Mouse (Mus musculus) kidney, adult 8-10 months (tissue): ENCODE results near the gene Elobl.
A peak's percentile ranks its signal among the peaks of the same experiment; 100 is the strongest.

ENCODE experiments used
- DNase-seq, 2 experiments: peaks; one replicate each; pipeline ENCODE4 v3.0.0; 2022

Gene Elobl

DNA sequence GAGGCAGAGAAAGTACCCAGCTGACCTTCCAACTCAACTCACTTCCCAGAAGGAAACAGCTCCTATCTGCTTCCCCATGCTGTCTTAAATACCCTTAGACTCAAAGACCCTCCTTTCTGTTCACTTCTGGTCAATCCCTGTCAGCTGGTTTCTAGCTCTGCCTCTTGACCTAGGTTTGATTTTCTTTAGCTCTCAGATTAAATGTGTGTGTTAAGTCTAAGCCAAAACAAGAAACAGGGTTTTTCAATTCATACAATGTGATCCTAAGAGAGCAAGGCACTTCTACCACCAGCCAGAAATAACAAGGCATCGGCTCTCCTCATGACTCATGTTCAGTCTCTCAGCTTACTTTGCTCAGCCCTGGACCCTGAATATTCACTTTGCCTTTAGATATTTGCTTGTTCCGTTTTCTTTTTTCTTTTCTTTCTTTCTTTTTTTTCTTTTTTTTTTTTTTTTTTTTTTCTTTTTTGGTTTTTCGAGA lies at the start of gene Elobl:
Elobl (minus strand) TSS at position 51 of the 481 bp plus-strand sequence.
- no peak for DNase-seq

DNA sequence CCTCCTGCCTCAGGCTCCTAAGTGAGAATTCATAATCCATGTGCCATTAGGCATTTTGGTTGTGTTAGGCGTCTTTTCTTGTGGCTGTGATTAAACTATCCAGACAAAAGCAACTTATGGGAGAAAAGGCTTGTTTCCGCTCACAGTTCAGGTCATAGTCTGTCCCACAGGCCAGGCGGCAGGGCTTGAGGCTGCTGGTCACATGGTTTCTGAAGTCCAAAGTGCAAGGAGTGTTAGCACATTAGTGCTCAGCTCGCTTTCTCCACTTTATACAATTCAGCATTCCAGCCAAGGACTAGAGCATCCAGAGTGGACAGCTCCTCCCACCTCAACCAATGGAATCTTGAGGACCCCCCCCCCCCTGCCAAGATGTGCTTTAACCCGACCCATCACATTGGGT lies 45.5 kb upstream of the Elobl start:
- DNase-seq: peak; percentile 84 to 88

DNA sequence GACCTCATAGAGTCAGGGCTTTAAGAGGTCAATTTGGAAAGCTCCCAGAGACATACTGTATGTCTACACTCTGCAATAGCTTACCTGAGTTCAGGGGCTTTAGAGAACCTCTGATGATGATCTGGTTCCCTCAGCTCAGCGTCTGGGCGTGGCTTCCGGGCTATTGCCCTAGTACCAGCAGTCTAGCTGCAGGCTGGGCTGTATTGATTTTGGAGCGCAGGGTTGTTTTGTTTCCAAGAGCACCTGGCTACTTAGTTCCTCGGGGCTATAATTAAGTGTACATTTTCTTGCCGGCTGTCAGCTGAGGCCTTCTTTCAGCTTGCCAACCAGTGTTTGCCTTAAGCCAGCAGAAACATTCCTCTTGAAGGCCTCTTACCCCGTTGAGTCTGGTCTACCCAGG lies 42.8 kb upstream of the Elobl start:
- DNase-seq: no peak

DNA sequence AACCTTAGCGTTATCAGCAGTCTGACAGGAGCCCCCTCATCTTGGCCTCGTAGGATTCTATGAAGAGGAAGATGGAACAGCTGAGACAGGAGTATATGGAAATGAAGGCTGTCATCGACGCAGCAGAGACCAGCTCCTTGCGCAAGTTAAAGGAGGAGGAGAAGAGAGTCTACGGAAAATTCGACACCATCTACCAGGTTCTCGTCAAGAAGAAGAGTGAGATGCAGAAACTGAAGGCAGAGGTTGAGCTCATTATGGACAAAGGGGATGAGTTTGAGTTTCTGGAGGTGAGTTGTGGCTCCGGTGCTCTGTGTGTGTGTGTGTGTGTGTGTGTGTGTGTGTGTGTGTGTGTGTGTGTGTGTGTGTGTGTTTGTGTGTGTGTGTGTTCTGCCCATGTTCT lies 42.3 kb upstream of the Elobl start:
- DNase-seq: no peak

DNA sequence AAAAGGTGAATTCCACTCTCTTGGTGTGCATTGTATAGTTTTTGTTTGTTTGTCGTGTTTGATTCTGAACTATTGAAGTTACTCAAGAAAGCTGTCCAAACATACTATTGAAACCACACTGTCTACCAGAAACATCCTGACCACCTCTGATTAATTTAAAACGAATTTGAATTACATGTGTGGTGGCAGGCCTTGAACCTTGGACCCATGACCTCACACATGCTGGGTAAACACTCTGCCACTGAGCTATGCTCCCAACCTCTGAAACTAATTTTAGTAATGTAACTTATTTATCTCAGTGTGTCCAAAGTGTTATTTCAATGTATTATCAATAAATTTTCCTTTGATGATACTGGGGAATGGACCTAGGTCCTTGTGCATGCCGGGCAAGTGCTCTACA lies 40.9 kb upstream of the Elobl start:
- DNase-seq: peak; percentile 46 to 47

DNA sequence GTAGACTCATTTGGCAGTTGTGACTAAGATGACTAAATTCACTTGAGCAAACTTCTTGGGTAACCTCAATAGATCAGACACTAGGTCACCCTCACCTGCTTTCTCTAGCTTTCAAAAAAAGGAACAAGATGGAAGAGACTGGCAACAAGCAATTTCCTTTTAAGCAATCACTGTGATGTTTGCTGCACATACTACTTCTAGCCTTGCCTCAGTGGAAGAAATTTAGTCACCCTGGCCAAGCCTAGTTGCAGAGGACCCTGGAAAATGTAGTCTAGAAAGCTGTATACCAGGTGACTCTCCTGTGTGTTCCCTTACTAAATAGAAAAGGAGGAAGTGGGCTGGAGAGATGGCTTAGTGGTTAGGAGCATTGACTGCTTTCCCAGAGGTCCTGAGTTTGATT lies 39.7 kb upstream of the Elobl start:
- no peak for DNase-seq

DNA sequence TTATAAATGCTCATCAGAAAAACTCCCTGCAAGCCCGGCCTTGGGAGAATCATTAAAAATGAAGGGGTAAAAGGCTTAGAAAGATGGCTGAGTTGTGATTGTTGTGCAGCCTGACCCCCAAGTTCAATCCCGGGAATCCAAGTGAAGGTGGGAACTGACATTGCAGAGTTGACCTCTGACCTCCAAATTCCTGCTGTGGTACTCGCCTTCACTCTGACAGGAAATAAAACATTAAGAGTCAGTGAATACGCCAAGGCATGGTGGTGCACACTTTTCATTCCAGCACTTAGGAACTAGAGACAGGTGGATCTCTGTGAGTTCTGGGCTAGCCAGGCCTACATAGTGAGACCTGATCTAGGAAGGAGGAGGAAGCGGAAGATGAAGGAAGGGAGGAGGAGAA lies 38.7 kb upstream of the Elobl start:
- no peak for DNase-seq

DNA sequence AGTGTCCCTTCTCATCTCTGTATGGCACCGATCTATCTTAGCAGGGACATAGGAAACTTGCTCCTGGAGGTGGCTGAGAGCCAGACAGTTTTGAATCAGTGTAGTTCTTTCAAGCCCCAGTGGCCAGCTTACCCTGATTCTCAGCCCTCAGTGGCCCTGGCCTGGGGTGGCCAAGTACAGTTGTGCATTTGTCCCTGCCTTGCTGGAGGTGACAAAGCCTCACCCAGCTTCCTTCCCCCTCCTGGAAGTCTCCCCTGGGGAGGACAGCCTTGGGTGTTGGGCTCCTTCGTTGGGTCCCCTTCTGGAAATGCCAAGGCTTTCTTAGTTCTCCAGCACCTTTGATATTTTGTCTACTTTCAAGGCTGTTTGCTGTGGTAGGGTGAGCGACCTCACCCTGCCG lies 37.0 kb upstream of the Elobl start:
- DNase-seq: no peak

DNA sequence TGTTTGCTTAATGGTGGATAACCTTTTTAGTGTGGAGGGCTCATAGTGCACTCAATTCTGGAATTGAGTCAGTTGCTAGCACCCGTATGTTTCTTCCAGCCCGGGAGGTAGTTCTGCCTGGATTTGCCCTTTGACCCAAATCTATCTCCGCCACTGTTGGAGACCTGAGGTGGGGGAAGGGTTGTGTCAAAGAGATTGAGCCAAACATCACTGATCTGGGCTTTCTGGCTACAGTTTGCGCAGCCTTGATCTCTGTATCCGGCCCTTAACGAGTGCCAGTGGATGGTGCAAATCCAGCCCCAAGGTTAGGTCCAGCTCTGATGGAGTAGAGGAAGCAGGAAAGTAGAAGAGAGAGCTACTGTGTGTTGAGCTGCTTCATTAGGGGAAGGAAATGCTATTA lies 36.3 kb upstream of the Elobl start:
- peak; percentile 59 to 60 for DNase-seq

DNA sequence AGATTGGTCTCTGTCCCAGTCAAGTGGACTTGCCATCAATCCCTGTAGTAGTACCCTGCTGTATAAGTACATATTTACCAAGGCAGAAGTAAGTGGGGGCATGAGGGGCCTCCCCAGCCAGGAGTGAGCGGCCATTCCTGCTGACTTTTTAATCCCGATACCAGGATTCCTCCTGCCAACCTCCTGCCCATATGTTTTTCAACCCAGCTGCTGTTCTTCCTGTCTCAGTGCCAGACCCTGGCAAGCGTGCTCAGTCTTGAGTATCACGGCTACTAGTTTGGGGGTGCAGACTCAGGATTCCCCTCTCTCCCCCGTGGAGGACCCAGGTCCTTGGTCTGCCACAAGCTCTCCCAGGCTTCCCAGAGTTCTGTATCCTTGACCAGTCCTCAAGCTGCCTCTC lies 35.9 kb upstream of the Elobl start:
- no peak for DNase-seq

DNA sequence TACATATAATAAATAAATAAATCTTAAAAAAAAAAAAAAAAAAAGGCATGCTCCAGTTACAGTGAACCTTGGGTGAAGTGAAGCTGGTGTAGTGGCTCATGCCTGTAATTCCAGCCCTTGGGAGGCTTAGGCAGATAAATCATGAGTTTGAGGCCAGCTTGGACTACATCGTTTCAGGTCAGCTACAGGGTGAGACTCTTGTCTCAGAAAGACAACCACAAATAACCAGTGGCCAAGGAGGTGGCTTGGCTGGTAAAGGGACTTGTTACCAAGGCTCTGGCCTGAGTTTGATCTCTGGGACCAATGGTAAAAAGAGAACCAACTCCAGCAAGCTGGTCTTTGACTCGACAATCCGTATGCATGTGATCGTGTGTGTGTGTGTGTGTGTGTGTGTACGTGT lies 35.3 kb upstream of the Elobl start:
- no peak for DNase-seq

DNA sequence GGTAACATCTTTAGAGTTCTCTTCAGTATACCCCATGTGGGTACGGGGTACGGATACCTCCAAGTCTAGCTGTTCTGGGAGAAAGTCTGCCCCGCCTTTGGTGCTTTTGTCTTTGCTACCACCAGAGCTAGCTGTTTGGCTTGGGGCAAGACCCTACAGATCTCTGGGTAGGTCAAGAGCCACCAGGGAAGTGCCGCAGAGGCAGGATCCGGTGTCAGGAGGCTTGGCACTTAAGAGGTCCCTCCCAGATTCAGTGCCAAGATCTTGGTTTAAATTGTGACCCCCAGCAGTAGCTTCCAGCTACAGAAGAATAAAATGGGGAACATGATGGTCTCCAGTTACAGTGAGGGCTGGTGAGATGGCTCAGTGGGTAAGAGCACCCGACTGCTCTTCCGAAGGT lies 34.8 kb upstream of the Elobl start:
- DNase-seq: no peak

DNA sequence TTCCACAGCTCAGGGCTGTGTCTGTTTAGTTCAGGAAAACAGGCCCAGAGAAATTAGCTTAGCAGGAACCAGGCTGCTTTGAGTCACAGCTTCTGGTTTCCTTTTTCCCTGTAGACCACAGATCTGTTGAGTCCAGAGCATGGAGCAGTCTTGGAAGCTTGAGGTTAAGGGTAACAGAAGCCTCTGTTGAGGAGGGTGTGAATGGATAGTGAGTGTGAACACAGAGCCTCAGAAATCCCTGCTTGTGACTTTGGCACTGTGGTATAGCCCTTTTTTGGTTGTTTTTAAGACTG lies 33.7 kb upstream of the Elobl start:
- DNase-seq: no peak

DNA sequence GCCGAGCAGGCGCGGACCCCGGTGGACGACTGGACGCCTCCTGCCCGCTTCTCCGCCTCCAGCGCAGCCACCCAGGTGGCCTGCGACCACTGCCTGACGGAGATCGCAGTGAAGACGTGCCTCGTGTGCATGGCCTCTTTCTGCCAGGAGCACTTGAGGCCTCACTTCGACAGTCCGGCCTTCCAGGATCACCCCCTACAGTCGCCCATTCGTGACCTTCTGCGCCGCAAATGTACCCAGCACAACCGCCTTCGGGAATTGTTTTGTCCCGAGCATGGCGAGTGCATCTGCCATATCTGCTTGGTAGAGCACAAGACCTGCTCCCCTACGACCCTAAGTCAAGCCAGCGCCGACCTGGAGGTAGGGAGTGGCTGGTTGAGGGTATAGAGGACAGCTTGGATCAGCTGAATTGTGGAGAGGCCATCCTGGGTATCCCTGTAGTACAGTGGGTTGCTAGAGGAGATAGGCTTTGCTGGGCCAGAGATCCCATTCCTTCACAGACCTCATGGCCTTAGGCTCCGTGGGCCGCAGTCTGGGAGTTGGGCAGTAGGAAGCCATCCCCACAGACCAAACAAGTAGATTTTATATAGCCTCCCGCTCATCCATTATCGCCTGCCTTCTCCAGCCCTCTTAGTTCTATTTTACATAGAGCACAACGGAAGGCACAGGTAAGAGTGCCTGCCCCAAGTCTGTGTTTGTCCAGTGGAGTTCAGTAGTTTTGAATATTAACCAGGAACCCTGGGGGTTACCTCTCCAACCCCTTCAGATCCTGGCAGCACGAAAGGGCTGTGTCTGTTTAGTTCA lies 33.2 kb upstream of the Elobl start:
- DNase-seq: peak in 1 of 2 experiments; percentile 52

DNA sequence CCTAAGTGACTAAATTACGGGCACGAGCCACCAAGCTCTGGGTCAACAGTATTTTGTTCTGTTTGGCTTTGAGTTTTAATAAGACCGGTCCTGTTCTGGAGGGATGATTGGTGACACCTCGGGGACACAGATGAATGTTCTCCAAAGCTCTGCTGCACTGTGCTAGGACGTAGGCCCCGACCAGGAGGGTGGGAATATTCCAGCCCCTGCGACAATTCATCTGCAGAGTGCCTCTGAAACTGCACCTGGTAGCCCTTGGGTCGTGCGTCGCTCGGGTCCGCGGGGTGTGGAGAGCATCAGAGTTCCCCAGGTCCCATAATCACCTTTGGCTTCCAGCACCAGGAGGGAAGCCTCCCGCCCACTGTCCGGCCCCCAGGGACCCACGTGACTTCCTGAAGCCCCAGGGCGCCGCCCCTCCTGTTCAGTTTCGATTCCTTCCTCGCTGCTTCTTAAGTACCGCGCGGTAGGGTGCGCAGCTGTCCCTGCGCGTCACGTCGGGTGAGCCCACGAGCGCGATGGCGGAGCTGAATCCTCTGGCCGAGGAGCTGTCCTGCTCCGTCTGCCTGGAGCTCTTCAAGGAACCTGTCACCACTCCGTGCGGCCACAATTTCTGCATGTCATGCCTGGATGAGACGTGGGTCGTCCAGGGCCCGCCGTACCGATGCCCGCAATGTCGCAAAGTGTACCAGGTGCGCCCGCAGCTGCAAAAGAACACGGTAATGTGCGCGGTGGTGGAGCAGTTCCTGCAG lies 32.4 kb upstream of the Elobl start, which contains the start of gene Trim25:
Trim25 (plus strand) TSS at position 403 of the 749 bp plus-strand sequence.
- DNase-seq: peak; percentile 94 to 96

DNA sequence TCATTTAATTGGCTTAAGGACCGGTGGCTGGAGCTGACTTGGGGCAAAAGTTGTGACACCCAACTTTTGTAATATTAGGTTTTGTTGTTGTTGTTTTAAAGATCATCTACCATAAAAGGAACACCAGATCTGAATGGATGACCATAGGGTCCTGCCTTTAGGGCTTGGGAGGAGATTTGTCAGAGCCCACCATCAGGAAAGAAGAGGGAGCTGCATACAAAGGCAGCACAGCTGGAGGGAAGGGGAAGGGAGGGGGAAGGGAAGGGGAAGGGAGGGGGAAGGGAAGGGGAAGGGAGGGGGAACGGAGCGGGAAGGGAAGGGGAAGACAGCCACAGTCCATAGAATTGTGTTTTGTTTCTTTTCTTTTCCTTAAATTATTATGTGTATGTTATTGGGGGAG lies 31.7 kb upstream of the Elobl start:
- no peak for DNase-seq

DNA sequence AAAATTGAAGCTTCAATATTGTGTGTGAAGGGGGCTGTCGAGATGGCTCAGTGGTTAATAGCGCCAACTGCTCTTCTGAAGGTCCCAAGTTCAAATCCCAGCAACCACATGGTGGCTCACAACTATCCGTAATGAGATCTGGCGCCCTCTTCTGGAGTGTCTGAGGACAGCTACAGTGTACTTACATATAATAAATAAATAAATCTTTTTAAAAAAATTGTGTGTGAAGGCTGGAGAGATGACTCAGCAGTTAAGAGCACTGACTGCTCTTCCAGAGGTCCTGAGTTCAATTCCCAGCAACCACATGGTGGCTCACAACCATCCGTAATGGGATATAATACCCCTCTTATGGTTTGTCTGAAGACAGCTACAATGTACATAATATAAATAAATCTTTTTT lies 30.6 kb upstream of the Elobl start:
- DNase-seq: peak in 1 of 2 experiments; percentile 38

DNA sequence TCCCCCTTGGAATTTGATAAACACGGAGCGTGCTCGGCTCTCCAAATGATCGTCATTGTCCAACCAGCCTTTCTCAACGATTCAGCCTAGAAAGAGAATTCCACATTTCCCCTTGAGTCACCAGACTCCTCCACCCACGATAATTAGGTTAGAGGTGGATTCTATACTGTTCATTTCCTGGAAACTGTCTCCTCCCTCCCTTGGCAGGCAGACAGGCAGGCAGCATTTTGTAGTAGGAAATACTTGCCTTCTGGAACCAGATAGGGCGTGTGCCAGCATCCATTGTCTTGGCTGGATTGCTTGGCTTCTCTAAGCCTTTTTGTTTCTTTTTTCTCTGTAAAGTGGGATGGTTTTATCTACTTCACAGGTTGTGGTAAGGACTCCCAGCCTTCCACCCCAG lies 29.7 kb upstream of the Elobl start:
- DNase-seq: no peak

DNA sequence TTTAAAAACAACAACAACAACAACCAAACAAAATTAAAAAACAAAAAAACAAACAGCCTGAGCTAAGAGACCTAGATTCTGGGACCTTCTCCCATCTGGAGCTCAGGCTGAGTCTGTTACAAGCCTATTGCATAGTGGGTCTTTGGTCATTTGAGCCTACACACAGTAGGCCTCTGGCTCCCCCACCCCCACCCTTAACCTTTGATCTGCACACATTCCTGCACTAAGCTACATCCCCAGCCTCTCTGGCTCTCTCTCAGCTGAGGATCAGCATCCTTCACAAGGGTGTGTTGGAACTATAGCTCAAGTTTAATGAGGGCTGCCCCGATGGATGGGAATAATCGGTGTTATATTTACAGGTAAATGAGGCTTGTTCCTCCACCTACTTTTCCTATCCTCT lies 28.9 kb upstream of the Elobl start:
- DNase-seq: no peak

DNA sequence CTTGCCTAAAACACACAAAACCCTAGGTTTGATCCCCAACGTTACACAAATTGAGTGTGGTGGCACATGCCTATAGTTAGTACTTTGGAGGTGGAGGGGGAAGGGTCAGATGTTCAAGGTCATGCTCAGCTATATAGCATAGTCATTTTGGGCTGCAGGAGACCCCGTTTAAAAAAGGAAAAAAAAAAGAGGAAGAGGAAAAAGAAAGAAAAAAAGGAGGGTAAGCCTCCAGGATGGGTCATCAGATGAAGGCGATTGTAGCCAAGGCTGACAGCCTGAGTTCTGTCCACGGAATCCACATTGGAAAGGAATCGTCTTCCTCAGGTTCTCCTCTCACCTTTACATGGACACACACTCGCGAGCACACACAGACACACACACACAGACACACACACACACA lies 27.8 kb upstream of the Elobl start:
- no peak for DNase-seq

DNA sequence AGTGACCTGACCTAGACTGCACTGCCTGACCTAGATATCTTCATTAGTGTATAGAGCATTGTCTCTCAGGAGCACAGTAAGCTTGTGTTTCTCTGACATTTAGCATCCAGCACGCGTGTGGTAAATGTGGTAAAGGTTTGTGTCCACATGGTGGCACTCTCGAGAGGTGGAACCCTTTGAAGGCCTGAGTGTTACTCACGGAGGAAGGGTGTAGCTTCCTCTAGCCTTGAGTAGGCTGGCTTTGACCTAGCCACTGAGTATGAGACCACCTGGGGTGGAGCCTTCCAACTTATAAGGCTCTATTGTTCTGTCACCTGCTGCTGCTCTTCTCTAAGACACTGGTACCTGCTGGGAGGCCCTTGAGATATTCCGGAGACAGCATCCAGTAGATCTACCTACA lies 26.9 kb upstream of the Elobl start:
- peak; percentile 63 to 82 for DNase-seq

DNA sequence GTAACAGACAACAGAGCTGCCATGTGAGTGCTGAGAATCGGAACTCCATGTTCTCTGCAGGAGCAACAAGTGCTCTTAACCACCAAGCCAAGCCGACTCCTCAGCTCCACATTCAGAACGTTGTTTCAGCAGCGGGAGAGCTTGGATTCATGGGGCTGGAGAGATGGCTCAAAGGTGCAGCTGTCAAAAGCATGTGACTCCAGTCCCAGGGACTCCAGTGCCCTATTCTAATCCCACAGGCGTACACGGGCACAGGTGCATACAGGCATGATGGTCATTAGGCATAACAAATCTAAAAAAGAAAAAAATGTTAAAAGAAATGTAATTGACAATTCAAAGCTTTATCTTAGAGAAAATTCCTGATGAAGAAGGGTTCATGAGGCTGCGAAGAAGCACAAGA lies 26.5 kb upstream of the Elobl start:
- DNase-seq: no peak

DNA sequence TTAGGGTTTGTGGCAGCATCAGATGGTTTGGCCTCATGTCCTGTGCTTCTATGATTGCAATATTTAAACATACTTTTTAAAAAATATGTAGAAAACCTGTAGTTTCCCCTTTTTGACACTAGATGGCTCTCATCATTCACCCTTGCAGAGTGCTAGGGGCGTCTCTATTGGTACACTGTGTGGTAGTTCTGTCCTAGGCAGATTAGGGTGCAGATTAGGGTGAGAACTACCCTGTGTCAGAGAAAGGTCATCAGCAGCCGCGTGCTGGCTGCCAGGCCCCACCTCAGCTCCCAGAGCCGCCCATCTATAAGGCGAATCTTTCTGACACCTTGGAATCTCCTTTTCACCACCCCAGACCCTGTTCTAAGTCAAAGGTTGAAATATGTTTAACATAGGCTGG lies 22.8 kb upstream of the Elobl start:
- DNase-seq: no peak

DNA sequence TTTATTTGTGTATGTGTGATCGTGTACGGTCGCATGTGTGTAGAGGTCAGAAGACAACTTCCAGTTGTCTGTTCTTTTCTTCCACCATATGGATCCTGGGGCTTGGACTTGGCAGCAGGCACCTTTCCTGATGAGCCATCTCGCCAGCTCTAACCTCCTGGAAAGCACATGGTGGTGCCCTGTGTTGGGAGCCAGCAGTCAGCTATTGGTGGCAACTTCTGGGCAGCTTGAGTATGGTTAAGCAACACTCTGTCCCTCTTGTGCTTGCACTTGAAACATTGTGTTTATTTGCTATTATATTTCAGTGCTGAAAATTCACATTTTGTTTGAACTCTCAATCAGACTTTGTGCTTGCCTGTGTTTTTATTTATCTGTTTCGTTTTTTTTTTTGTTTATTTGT lies 22.2 kb upstream of the Elobl start:
- DNase-seq: no peak

DNA sequence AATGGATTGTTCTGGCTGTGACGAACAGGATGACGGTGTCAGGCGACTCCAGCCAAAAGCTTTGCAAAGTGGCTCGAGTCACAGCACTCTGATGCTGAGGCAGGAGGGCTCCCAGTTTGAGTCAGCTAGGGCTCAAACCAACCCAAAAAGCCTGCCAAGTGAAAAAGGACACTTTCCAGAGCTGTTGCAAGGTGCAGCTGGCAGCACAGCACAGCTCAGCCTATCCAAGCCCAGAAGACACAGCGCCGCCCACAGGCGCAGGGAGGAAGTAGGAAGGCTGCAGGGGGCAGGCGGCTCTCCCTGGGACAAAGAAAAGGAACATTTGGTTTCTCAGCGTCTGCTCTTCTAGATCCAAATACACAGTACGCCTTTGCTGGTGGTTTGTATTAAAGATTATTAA lies 19.9 kb upstream of the Elobl start:
- no peak for DNase-seq
